Mouse (Mus musculus): ENCODE data around the gene Retreg1.

DNA sequence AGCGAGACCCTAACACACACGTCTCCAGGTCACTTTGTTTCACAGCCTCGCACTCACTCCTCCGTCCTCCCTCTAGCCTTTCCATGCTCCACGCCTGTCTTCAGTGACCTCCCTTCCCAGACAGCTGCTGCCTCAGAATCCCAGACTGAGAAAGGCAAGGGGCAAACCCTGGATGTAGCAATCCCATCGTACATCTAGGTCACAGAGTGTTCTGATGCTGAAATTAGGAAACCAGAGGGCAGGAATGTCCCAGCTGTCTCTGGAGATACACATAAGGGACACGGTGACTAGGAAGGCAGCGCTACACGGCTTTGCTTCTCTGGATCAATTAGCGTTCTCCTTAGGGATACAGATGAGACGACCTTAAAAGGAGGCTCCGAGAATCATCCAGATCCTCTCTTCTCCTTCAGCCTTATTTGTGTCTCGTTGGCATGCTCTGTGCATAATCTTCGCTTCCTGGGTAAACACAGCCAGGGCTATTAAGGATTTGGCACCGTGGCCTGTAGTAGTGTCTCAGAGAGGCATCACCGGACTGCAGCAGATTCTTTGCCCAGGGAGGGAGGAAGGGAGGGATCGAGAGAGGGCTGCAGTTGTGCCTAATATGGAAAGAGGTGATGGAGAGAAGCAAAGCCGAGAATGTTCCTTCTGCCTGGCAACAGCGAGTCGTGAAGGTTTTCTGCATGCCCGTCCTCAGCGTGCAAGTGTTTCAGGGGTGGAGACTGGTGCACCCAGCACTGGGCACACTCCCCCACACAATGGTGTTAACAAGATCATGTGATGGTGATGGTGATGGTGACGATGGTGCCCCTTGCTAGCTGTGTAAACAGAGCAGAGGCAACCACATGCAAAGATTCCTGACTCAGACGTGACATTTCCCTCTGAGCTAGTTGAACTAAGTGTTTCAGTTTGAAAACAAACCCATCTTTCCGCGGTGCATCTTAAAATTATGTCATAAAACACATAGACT is 105.6 kb downstream of the Retreg1 start:
- no peak for TF ChIP-seq MAX (IDR thresholded peaks at IDR 0.05; ENCODE audit: low read depth)
- TF ChIP-seq POLR2A (IDR thresholded peaks at IDR 0.05; ENCODE audit: insufficient read length, low read depth): no peak
- no peak for TF ChIP-seq TCF3 (IDR thresholded peaks at IDR 0.05; ENCODE audit: insufficient read length, low read depth)
- TF ChIP-seq TCF12 (IDR thresholded peaks at IDR 0.05; ENCODE audit: insufficient read depth, poor library complexity, severe bottlenecking): no peak
- TF ChIP-seq USF1 (IDR thresholded peaks at IDR 0.05; ENCODE audit: low read depth): no peak
- no peak for TF ChIP-seq CEBPB (IDR thresholded peaks at IDR 0.05; ENCODE audit: insufficient read depth, poor library complexity, severe bottlenecking)
- no peak for TF ChIP-seq POLR2AphosphoS2 (IDR thresholded peaks at IDR 0.05; ENCODE audit: insufficient read length, low read depth)
- TF ChIP-seq MYOG (IDR thresholded peaks at IDR 0.05; ENCODE audit: control insufficient read depth in 1 of 3, insufficient read depth in 1 of 3, insufficient read length in 2 of 3, low read depth in 2 of 3): peak in 2 of 3 experiments; percentile 31 to 35
- no peak for TF ChIP-seq SRF (IDR thresholded peaks at IDR 0.05; ENCODE audit: control insufficient read depth, insufficient read length, low read depth)
- peak in 1 of 3 experiments; percentile 30 for TF ChIP-seq MYOD1 (IDR thresholded peaks at IDR 0.05; ENCODE audit: control insufficient read depth in 1 of 3, insufficient read length in 2 of 3, low read depth in 2 of 3)
- TF ChIP-seq E2F4 (IDR thresholded peaks at IDR 0.05; ENCODE audit: insufficient read depth): no peak

Data from myocyte (in vitro differentiated cells).